Mouse (Mus musculus) forebrain, embryonic 10.5 days (tissue): ENCODE measurements around the gene Ptprb. TPM values are rescaled to one million over a fixed set of nuclear protein-coding genes. Genes with fewer than 3 reads are reported as not detected.

Experiments used
- DNase-seq: peaks from one replicate; pipeline ENCODE4 v3.0.0-alpha.2; 2017; ENCODE audit warnings: low spot score; ENCODE audit errors: extremely low spot score
- H3K27ac ChIP-seq: fragments of 300-500 bp; sonication (generic); 2 replicates; pipeline ENCODE4 v1.5.1; 2016; ENCODE audit warnings: mild to moderate bottlenecking
- H3K27me3 ChIP-seq: fragments of 300-500 bp; sonication (generic); 2 replicates; pipeline ENCODE4 v1.6.1; 2016; ENCODE audit warnings: mild to moderate bottlenecking; ENCODE audit not compliant: poor library complexity, severe bottlenecking
- H3K36me3 ChIP-seq: fragments of 300-500 bp; sonication (generic); replicated peaks from 2 replicates; pipeline ENCODE4 v1.6.1; 2016; ENCODE audit warnings: mild to moderate bottlenecking, moderate library complexity
- H3K4me1 ChIP-seq: fragments of 300-500 bp; sonication (generic); 2 replicates; pipeline ENCODE4 v1.6.1; 2016
- H3K4me3 ChIP-seq: fragments of 300-500 bp; sonication (generic); 2 replicates; pipeline ENCODE4 v1.5.1; 2016; ENCODE audit warnings: mild to moderate bottlenecking, moderate library complexity
- H3K9me3 ChIP-seq: fragments of 300-500 bp; sonication (generic); 2 replicates; pipeline ENCODE4 v1.6.1; 2016; ENCODE audit warnings: mild to moderate bottlenecking, moderate library complexity
- WGBS: fragments of 180-500 bp; shearing (Covaris S2); methylation state at CpG from one replicate; pipeline ENCODE4 v1.1.7; 2016; 5-methylcytosine and 5-hydroxymethylcytosine counted together
- polyA plus RNA-seq: library from polyadenylated mRNA; unstranded; fragments of >200 nt; fragmentation: Nextera tagmentation; extraction: Ambion mirVana; gene quantifications from 2 replicates; pipeline ENCODE4 v1.2.1, GENCODE M21; 2016

Gene Ptprb
- polyA plus RNA-seq, 1 experiment from 2014 or later, result 2.1 TPM

DNA sequence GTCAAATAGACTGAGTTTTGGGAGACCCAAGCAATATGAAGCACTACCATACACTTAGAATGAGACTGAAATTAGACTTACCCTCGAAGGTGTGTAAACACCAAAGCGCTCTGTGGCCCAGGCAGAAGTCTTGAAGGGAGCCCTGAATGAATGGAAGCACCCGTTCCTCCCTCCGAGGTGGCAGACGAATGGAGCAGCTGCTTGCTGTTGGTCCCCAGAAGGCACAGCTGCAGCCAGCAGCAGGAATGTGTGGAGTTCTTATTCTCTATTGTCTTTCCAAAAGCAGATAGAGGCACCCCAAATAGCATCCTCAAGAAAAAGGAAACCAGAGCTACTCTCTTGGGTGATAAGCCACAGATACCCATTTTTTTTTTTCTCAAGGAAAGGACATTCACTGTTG lies 79.0 kb downstream of the Ptprb start:
- H3K9me3 ChIP-seq, result no peaks in the 10 kb centered on the region
- no peaks in the 10 kb centered on the region for H3K36me3 ChIP-seq
- no peak overlapping the region for H3K27ac ChIP-seq
- H3K4me3 ChIP-seq, result no peak overlapping the region
- no peak for DNase-seq
- H3K27me3 ChIP-seq, result no peaks in the 10 kb centered on the region
- WGBS, result 78% methylated on average over 5 of the region's 5 CpGs
- no peaks in the 10 kb centered on the region for H3K4me1 ChIP-seq

DNA sequence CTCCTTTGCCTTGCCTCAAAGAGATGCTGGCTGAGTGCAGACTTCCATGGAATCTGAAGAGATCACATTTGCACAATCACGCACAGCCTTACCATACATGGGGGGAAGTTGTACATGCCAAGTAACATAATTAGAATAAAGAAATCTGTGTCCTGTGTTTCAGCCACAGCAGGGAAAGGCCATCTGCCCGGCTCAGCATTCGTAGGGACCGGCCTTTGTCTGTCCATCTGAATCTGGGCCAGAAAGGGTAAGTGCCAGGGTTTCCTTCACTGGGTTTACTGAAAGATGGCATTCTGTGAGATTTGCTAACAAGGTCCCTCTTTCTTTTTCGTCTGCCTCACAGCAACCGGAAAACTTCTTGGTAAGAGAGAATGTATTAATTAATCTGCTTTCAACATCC lies 86.9 kb downstream of the Ptprb start:
- Histone ChIP-seq H3K9me3 (no peaks in the 10 kb centered on the region), H3K4me3 (no peak overlapping the region), H3K27ac (no peak overlapping the region), H3K27me3 (no peaks in the 10 kb centered on the region), H3K36me3 (no peaks in the 10 kb centered on the region), H3K4me1 (no peaks in the 10 kb centered on the region)
- WGBS, result 88% methylated on average over 6 of the region's 6 CpGs
- DNase-seq, result no peak

DNA sequence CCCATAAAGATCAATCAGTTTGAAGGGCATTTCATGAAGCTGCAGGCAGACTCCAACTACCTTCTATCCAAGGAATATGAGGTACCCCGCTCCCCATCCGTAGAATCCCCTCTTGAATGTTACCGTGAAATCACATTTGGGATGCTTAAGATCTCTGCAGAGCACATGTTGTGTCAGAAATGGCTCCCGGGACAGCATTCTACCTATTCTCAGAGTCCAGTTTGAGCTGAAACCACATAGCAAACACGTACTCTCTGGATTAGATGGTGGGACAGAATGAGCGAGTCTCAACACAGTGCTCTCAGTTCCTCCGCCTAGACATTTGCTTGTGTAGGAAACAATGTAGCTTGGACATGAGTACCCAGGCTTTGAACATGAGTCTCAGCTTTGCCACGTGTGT lies 87.3 kb downstream of the Ptprb start:
- H3K27me3 ChIP-seq, result no peaks in the 10 kb centered on the region
- H3K27ac ChIP-seq, result no peak overlapping the region
- no peaks in the 10 kb centered on the region for H3K4me1 ChIP-seq
- no peak overlapping the region for H3K4me3 ChIP-seq
- WGBS, result 77% methylated on average over 8 of the region's 8 CpGs
- DNase-seq, result no peak
- no peaks in the 10 kb centered on the region for H3K36me3 ChIP-seq
- no peaks in the 10 kb centered on the region for H3K9me3 ChIP-seq

DNA sequence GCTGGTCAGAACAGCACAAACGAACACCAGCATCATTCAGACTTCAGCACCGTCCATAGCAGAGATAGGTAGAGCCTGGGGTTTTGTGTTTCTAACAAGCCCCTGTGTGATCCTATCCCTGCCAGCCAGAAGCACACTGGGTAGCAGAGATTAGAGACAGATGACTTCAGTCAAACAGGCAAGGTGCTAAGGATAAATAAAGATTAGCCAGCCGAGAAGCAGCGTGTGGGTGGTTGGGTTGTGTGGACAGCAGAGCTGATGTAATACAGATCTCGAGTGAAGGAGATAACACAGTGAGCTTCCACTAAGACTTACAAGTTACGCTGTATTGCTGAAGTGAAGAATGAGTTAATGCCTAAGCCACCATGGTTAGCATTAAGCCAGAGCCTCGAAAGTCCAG lies 89.4 kb downstream of the Ptprb start:
- H3K4me3 ChIP-seq, result no peak overlapping the region
- no peaks in the 10 kb centered on the region for H3K27me3 ChIP-seq
- H3K27ac ChIP-seq, result no peak overlapping the region
- H3K4me1 ChIP-seq, result no peaks in the 10 kb centered on the region
- H3K9me3 ChIP-seq, result no peaks in the 10 kb centered on the region
- no peaks in the 10 kb centered on the region for H3K36me3 ChIP-seq
- WGBS, result 61% methylated on average over 7 of the region's 7 CpGs
- no peak for DNase-seq

DNA sequence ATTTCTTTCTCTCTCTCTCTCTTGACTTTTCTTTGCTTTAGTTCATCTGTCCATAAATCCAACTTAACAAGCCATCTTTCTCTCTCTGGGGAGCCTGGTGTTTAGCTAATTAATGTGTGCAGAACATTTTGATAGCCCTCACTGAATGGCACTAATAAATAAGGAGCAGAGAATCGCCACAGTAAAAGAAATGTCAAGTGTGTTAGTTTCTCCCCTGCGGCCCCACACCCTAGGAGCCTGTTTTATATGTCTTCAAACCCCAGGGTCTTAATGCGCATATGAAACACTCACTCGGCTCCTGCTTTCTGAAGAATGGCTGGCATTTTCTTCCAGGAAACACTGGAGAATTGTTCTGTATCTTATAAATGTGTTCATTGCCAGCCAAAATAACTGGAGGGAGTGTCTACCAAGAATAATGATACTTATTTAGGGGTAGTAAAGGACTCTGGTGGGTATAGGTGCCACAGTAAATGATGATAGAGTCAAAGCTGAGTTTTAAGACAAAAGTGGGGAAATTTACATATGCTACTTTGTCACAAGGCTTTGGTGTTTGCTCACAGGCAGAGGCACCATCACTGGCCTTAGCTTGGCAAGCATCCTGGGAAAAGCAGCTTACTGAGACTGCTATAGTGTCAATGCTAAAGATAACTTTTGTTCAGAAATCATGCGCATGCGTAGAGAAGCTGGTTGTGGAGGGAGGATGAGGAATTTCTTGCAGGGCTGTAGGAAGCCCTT lies 95.8 kb downstream of the Ptprb start:
- 54% methylated on average over 6 of the region's 6 CpGs for WGBS
- no peak for DNase-seq
- H3K27ac ChIP-seq, result no peak overlapping the region
- peaks cover 7% of the 10 kb centered on the region; the same call in 1 of the 2 replicates for H3K4me1 ChIP-seq
- no peaks in the 10 kb centered on the region for H3K36me3 ChIP-seq
- no peaks in the 10 kb centered on the region for H3K27me3 ChIP-seq
- no peaks in the 10 kb centered on the region for H3K9me3 ChIP-seq
- no peak overlapping the region for H3K4me3 ChIP-seq

DNA sequence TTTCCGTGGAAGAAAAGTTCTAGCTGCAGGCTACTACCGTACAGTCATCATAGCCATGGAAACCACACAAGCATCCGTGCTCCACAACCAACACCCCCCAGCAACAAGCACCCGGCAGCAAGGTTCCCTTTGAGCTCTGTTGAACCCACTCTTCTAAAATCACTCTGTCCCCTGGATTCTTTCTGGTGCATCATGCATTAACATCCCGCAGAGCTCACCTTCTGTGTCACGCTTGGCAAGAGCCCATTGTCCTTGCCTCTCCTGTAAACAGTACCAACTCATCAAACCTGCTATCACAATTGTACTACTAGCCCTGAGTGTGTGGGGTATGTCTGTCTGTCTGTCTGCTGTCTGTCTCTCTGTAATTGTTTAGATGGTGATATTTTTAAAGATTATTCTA lies 98.8 kb downstream of the Ptprb start:
- Histone ChIP-seq H3K36me3 (no peaks in the 10 kb centered on the region), H3K4me3 (no peak overlapping the region), H3K27ac (no peak overlapping the region), H3K27me3 (peaks cover 3% of the 10 kb centered on the region; the same call in 1 of the 2 replicates), H3K4me1 (peaks cover 7% of the 10 kb centered on the region; the same call in 1 of the 2 replicates), H3K9me3 (no peaks in the 10 kb centered on the region)
- 94% methylated on average over 6 of the region's 6 CpGs for WGBS
- DNase-seq, result no peak

DNA sequence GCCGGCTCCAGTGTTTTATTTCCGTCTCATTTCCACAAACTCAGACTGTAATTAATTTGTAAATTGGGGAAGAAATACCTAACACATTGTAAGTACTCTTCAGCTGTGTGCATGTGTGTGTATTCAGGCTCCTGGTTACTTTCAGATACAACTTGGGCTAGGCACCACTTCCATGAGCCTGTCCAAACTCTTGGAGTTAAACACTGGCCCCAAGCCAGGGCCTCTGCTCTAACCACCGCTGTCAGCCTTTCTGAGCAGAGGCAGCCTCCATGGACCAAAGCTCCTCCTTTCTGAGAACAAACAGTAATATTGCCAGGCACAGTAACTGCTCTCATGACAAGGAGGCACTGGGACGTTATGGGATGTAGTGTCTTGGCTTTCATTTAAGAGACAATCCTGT lies 101.5 kb downstream of the Ptprb start:
- Histone ChIP-seq H3K27ac (no peak overlapping the region), H3K4me3 (no peak overlapping the region), H3K4me1 (no peaks in the 10 kb centered on the region), H3K36me3 (no peaks in the 10 kb centered on the region), H3K27me3 (peaks cover 30% of the 10 kb centered on the region), H3K9me3 (no peaks in the 10 kb centered on the region)
- no peak for DNase-seq
- WGBS, result 92% methylated on average over 4 of the region's 4 CpGs

DNA sequence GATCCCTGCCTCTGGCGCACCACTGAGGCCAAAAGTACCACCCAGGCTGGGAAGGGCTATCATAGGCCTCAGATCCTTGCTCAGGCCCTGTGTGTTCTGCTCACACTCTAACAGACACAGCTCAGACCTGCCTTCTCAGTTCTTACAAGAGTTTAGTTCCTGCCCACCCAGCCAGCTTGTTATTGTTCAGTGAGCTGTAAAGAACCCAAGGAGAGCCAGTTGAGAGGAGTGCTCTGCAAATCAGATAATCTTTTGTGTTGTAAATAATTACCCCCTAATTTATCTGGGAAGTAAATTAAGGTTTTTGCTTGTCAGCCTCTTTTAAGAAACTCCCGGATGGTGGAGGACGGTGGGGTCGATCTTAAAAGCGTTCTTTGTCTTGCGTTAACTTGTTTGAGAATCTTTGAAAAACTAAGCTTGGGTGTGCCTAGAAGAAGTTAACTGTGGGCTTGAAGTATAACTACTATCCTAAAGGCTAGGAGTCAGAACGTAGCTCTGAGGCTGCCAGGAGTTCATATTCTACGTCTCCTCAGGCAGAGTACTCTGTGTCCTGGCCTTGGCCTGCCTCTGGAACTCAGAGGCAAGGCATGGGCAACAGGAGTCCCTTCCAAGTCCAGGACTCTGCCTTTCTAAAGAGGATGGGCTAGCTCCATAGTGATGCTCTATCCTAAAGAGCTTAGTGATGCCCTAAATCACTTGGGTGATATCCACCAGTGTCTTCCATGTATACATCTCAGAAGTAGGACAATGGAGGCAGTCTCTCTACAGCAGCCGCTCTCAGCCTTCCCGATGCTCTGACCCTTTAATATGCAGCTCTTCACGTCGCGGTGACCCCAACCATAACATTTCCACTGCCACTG lies 107.7 kb downstream of the Ptprb start:
- no peak overlapping the region for H3K4me3 ChIP-seq
- peaks cover 15% of the 10 kb centered on the region for H3K4me1 ChIP-seq
- peak; percentile 27 for DNase-seq
- H3K27me3 ChIP-seq, result peaks cover 82% of the 10 kb centered on the region
- no peaks in the 10 kb centered on the region for H3K9me3 ChIP-seq
- H3K27ac ChIP-seq, result no peak overlapping the region
- no peaks in the 10 kb centered on the region for H3K36me3 ChIP-seq
- WGBS, result 40% methylated on average over 13 of the region's 13 CpGs

DNA sequence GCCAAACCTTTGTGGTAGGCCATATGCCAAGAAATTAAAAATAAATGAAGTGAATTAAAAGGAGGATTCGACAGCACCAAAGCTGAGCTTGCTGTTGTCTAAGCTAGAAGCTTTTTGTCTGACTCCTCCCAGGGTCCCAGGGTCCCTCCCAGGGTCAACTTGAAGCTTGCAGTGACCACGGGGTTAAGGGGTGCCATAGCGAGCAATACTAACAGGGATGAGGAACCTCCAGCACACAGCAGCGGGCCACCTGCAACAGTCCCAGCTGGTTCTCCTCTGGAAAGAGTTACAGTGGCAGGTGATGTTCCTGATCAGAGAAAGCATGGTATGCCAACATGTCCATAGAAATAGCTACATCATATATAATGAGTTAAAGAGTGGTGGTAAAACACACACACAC lies 109.1 kb downstream of the Ptprb start:
- no peaks in the 10 kb centered on the region for H3K9me3 ChIP-seq
- no peaks in the 10 kb centered on the region for H3K36me3 ChIP-seq
- H3K27ac ChIP-seq, result no peak overlapping the region
- WGBS, result 78% methylated on average over 4 of the region's 4 CpGs
- no peak for DNase-seq
- H3K4me1 ChIP-seq, result peaks cover 20% of the 10 kb centered on the region
- no peak overlapping the region for H3K4me3 ChIP-seq
- peaks cover 77% of the 10 kb centered on the region for H3K27me3 ChIP-seq

DNA sequence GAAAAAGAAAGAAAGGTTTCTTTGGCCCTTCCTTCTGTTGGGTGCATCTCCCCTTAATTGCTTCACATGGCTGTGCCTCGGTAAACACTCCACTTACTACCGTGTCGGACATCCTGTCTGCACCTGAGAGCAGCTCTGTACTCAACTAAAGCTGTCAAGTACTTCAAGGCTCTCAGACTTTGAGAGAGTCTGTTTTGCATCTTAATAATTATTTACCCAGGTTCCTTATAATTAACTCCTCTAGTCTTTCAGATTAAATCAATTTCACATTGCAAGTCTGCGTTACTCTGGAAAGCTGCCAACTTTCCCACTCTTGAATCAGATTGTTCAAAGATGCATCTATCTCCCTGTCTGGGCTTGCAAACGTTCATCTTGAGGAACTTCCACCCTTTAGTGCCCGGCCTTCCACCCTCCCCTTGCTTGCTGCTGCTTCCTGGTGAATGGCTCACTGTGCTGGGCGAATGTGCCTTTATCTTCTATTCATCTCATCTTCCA lies 111.1 kb downstream of the Ptprb start:
- Histone ChIP-seq H3K4me1 (peaks cover 20% of the 10 kb centered on the region), H3K9me3 (no peaks in the 10 kb centered on the region), H3K4me3 (no peak overlapping the region), H3K27ac (no peak overlapping the region), H3K27me3 (peaks cover 56% of the 10 kb centered on the region), H3K36me3 (no peaks in the 10 kb centered on the region)
- 74% methylated on average over 7 of the region's 7 CpGs for WGBS
- DNase-seq, result no peak

DNA sequence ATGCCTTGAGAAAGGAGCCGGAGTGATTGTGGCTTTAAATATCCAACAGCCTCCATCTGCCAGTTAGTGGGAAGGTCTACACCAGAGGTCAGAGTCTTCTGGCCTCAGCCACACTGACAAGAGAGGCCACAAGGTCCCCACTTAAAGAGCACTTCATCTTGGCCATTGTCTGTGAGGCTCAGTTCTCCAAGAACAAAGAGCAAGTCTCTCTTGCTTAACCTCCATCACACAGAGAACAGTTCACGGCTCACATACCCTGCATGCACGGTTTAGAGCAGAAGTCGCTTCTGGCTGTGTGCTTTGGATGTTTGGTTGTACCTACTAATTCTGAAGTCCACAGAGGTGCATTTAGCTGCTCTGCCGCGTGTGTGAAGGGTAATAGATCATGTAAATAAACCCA lies 113.5 kb downstream of the Ptprb start:
- Histone ChIP-seq H3K36me3 (no peaks in the 10 kb centered on the region), H3K27me3 (peaks cover 39% of the 10 kb centered on the region), H3K9me3 (no peaks in the 10 kb centered on the region), H3K4me3 (no peak overlapping the region), H3K4me1 (peaks cover 5% of the 10 kb centered on the region; the same call in 1 of the 2 replicates), H3K27ac (no peak overlapping the region)
- DNase-seq, result no peak
- WGBS, result 63% methylated on average over 6 of the region's 6 CpGs

DNA sequence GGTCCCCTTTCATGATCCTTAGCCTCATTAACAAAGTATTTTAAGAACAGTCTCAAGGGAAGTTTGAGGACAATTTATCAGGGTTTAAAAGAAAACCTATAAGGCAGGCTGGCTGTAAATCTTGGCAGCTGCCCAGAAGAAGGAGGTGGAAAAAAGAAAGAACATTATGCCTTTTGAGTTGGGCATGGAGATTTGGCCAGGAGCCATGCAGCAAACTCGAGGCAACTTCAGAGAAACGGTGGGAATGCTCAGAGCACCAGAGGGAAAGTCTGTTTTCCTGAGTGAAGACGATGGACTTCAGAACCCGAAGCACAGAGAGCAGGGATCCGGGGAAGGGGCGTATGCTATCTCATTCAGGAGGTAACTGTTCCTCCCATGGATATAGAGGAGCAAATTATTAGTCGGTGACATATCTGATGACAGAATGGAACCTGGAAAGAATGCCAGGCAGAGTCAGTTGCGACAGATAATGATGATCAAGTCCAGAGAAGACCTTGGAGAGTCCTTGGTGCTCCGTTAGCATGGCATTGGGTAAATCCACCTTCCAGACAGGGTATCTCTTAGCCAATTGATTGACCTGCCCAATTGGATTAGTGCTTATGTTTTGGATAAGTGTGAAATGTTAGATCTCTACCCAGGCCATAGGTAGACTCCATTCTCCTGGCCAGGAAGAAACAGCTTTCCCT lies 118.6 kb downstream of the Ptprb start:
- H3K4me3 ChIP-seq, result no peak overlapping the region
- H3K4me1 ChIP-seq, result peaks cover 15% of the 10 kb centered on the region
- no peaks in the 10 kb centered on the region for H3K9me3 ChIP-seq
- no peaks in the 10 kb centered on the region for H3K36me3 ChIP-seq
- no peak overlapping the region for H3K27ac ChIP-seq
- no peaks in the 10 kb centered on the region for H3K27me3 ChIP-seq
- no peak for DNase-seq
- WGBS, result 83% methylated on average over 9 of the region's 9 CpGs
